Mouse (Mus musculus) ES-E14 (cell line): Measurements from ENCODE around the gene Vps37b. TPM values are rescaled to one million over a fixed set of nuclear protein-coding genes. Genes with fewer than 3 reads are reported as not detected.

Source experiments
- DNase-seq: peaks from one replicate; pipeline ENCODE4 v3.0.0-alpha.2; 2013; ENCODE audit warnings: low read depth, low spot score
- H3K27ac ChIP-seq: 2 replicates; pipeline ENCODE4 v1.5.1; 2012; ENCODE audit warnings: low read depth, mild to moderate bottlenecking, low read length, moderate library complexity, mixed read lengths; ENCODE audit not compliant: poor library complexity, insufficient read depth, severe bottlenecking
- H3K36me3 ChIP-seq: 2 replicates; pipeline ENCODE4 v1.6.1; 2012; ENCODE audit warnings: mild to moderate bottlenecking, low read length, moderate library complexity, mixed read lengths; ENCODE audit not compliant: control insufficient read depth, poor library complexity, insufficient read depth, severe bottlenecking
- H3K4me1 ChIP-seq, 2 experiments: fragments of 150-350 bp in 1 of 2; sonication (generic) in 1 of 2; 2 replicates each; pipeline ENCODE4 v1.6.1; 2012; ENCODE audit warnings: low read length in 2 of 2, mild to moderate bottlenecking in 1 of 2, mixed read lengths in 1 of 2; ENCODE audit not compliant: control insufficient read depth in 2 of 2, insufficient read depth in 2 of 2, poor library complexity in 1 of 2
- H3K4me3 ChIP-seq, 2 experiments: fragments of 150-350 bp in 1 of 2; sonication (generic) in 1 of 2; 2 replicates each; pipeline ENCODE4 v1.5.1; 2012; ENCODE audit warnings: low read length in 2 of 2, low read depth in 1 of 2, mild to moderate bottlenecking in 1 of 2, mixed read lengths in 1 of 2; ENCODE audit not compliant: insufficient read depth in 1 of 2, poor library complexity in 1 of 2, severe bottlenecking in 1 of 2
- H3K9ac ChIP-seq: 2 replicates; pipeline ENCODE4 v1.6.1; 2012; ENCODE audit warnings: low read depth, mild to moderate bottlenecking, low read length, mixed read lengths; ENCODE audit not compliant: poor library complexity, insufficient read depth, severe bottlenecking
- H3K9me3 ChIP-seq: fragments of 150-350 bp; sonication (generic); 2 replicates; pipeline ENCODE4 v1.6.1; 2012; ENCODE audit warnings: low read depth, mild to moderate bottlenecking, low read length; ENCODE audit not compliant: control insufficient read depth, insufficient read depth
- CHD2 ChIP-seq: IDR thresholded peaks from 2 replicates; pipeline ENCODE4 v1.6.1; 2014; ENCODE audit warnings: mild to moderate bottlenecking, low read depth, low read length, inconsistent platforms
- HCFC1 ChIP-seq: IDR thresholded peaks from 2 replicates; pipeline ENCODE4 v1.6.1; 2012; ENCODE audit warnings: low read length, inconsistent platforms, borderline replicate concordance; ENCODE audit not compliant: insufficient read depth
- MAFK ChIP-seq: IDR thresholded peaks from 2 replicates; pipeline ENCODE4 v1.6.1; 2014; ENCODE audit warnings: mild to moderate bottlenecking, low read depth, low read length, inconsistent platforms; ENCODE audit not compliant: insufficient read depth
- ZC3H11A ChIP-seq: IDR thresholded peaks from 2 replicates; pipeline ENCODE4 v1.6.1; 2012; ENCODE audit warnings: low read depth, mild to moderate bottlenecking, inconsistent platforms, low read length, borderline replicate concordance
- ZNF384 ChIP-seq: IDR thresholded peaks from 2 replicates; pipeline ENCODE4 v1.6.1; 2012; ENCODE audit warnings: low read depth, low read length, inconsistent platforms
- in situ Hi-C, 2 experiments: fragments of 600-800 bp; cut with MboI; formaldehyde crosslinking; loops; one replicate each; pipeline ENCODE4 v1.15.1; 2025; ENCODE audit warnings: low sequenced_read_pairs in 2 of 2, inconsistent platforms in 1 of 2; ENCODE audit not compliant: unreplicated experiment in 2 of 2
- total RNA-seq: library from RNA; depleted of rRNA; stranded (reverse); fragments of 300-350 nt; gene quantifications from 2 replicates; pipeline ENCODE4 v1.2.3, GENCODE M21; 2012

Vps37b gene
- total RNA-seq, 1 experiment, result 7.7 TPM

- in situ Hi-C loops, result no loop called here
- Histone ChIP-seq H3K4me3 (no peak overlapping the region; a peak in 2 of 4 replicates), H3K4me1 (peaks cover 0 to 19% of the 10 kb centered on the region in 2 experiments; a peak in 3 of 4 replicates), H3K36me3 (peaks cover 21% of the 10 kb centered on the region), H3K27ac (no peak overlapping the region), H3K9me3 (no peaks in the 10 kb centered on the region), H3K9ac (no peak overlapping the region)
- no peak for DNase-seq
- no peak for TF ChIP-seq ZNF384
Observed at GRCm38 (mm10) chr5:124010910-124011655, 21.0 kb downstream of the Vps37b start.

GRCm38 (mm10) chr5:124010077-124010476 is 22.0 kb downstream of the Vps37b start:
- Histone ChIP-seq H3K27ac (no peak overlapping the region), H3K4me3 (no peak overlapping the region), H3K9me3 (no peaks in the 10 kb centered on the region), H3K4me1 (peaks cover 0 to 18% of the 10 kb centered on the region in 2 experiments; a peak in 3 of 4 replicates), H3K9ac (no peak overlapping the region), H3K36me3 (peaks cover 27% of the 10 kb centered on the region)
- in situ Hi-C loops, result no loop called here
- DNase-seq, result no peak
- TF ChIP-seq HCFC1 (no peak), CHD2 (no peak), ZNF384 (no peak), MAFK (no peak), ZC3H11A (no peak)

- Histone ChIP-seq H3K9me3 (no peaks in the 10 kb centered on the region), H3K4me1 (peaks cover 0 to 6% of the 10 kb centered on the region in 2 experiments; a peak in 1 of 4 replicates), H3K4me3 (no peak overlapping the region), H3K27ac (no peak overlapping the region), H3K36me3 (peaks cover 27% of the 10 kb centered on the region), H3K9ac (no peak overlapping the region)
- no peak for TF ChIP-seq ZNF384
- TF ChIP-seq MAFK, result no peak
- no peak for TF ChIP-seq ZC3H11A
- TF ChIP-seq CHD2, result no peak
- no peak for TF ChIP-seq HCFC1
- in situ Hi-C loops, result no loop called here
- no peak for DNase-seq
Observed at GRCm38 (mm10) chr5:124006891-124007491, 25.1 kb downstream of the Vps37b start.

GRCm38 (mm10) chr5:124006082-124006873 is 25.8 kb downstream of the Vps37b start:
- Histone ChIP-seq H3K36me3 (peaks cover 27% of the 10 kb centered on the region), H3K27ac (no peak overlapping the region), H3K9me3 (no peaks in the 10 kb centered on the region), H3K4me3 (no peak overlapping the region), H3K9ac (no peak overlapping the region), H3K4me1 (peaks cover 0 to 4% of the 10 kb centered on the region in 2 experiments; a peak in 1 of 4 replicates)
- in situ Hi-C loops, result no loop called here
- DNase-seq, result no peak
- TF ChIP-seq HCFC1 (no peak), CHD2 (no peak), ZC3H11A (no peak), MAFK (no peak), ZNF384 (no peak)
